Mouse (Mus musculus): ENCODE measurements around the gene Dnajb12.

Gene Dnajb12

GRCm38 (mm10) chr10:59879255-59880028 lies at the start of gene Dnajb12:
Gene Dnajb12 (plus strand): TSS chr10:59879556.
- DNase-seq (ENCODE audit: low read depth, low spot score) = peak; percentile 96

GRCm38 (mm10) chr10:59829886-59830285 lies 49.5 kb upstream of the Dnajb12 start:
- no peak for DNase-seq (ENCODE audit: low read depth, low spot score)

GRCm38 (mm10) chr10:59831950-59832349 lies 47.4 kb upstream of the Dnajb12 start:
- no peak for DNase-seq (ENCODE audit: low read depth, low spot score)

DNA sequence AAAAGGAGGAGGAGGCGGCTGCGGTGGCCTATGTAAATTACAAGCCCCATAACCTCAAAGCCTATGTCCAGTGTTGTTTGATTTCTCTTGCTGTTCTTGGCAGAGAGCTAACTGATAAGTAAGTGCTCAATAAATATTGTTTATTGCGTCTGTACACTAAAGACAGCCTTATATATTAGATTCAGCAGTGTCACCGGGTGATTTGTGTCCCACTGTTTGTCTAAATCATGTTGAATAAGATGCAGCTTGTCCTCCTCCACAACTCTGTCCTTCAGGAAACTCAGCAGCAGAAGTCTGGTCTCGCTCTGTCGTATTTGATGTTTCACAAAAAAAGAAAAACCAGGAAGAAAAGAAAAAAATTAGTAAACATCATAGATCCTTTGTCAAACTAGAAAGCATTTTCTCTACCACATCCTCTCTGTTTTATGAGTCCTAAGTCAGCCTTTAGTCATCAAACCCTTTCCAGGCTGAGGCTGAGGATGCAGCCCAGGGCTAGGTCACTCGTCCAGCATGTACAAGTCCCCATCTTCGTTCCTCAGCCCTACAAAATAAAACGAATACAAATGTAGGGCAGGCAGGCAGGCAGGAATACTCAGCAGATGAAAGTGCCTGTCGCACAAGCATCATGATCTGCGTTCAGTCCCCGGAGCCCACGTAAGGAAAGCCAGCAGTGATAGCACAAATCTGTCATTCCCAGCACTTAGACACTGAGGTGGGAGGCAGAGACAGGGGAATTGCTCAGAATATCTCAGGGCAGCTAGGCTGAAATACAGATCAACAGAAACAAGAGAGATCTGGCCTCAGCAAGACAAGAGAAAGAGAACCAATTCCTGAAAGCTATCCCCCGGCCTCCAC lies 43.8 kb upstream of the Dnajb12 start:
- no peak for DNase-seq (ENCODE audit: low read depth, low spot score)

DNA sequence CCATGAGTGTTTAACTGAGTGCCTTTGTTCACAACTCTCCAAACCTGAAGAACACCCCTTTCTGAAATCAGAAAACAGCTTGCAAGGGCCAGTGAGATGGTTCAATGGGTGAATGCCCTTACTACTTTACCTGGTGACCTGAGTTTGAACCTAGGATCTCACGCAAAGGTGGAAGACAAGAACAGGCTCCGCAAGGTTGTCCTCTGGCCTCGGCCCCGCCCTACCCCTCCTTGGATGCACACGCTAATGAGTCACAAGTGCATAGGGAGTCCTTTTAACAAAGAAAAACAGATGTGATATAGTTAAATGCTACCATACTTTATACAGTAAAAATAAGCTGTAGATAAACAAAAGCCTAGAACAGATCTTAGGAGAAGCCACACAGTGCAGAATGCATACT lies 41.9 kb upstream of the Dnajb12 start:
- no peak for DNase-seq (ENCODE audit: low read depth, low spot score)

DNA sequence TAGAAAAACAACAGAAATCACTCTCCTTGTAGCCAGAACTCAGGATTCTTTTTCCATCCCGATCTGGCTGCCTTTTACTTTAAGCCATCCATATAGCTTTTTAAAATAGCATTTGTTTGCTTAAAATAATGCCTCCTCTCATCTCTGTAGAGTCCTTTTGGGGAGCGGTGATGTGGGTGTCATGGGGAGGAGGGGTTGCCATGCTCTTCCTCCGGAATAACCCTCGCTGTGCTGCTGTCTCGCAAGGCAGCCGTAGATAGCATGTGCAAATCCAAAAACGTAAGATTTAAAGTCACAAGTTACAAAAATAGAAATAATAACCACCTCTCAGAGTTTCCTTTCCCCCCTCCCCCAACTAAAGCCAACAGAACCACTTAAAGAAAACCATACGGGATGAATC lies 37.9 kb upstream of the Dnajb12 start:
- DNase-seq (ENCODE audit: low read depth, low spot score) = no peak

DNA sequence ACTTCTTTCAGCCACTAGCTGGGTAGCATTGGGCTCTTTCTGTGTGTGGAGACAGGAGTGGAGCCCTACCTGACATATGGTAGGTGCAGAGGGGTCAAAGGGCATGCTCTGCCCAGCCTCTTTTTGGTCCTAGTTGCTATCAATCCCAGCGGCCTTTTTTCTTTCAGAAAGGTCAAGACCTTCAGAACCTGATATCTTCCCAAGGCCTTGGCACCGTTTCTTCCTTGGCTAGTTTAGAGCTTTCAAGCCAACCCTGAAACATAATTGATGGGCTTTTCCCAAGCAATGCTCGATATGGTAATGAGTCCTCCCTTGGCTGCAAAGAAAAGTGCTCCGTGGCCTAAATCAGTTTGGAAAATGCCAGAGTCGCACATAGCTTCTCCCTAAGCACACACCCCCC lies 36.2 kb upstream of the Dnajb12 start:
- no peak for DNase-seq (ENCODE audit: low read depth, low spot score)

GRCm38 (mm10) chr10:59844686-59845085 lies 34.7 kb upstream of the Dnajb12 start:
- no peak for DNase-seq (ENCODE audit: low read depth, low spot score)

GRCm38 (mm10) chr10:59846416-59846815 lies 32.9 kb upstream of the Dnajb12 start:
- DNase-seq (ENCODE audit: low read depth, low spot score) = no peak

GRCm38 (mm10) chr10:59848079-59848877 lies 31.1 kb upstream of the Dnajb12 start:
- DNase-seq (ENCODE audit: low read depth, low spot score) = no peak

GRCm38 (mm10) chr10:59848953-59849352 lies 30.4 kb upstream of the Dnajb12 start:
- DNase-seq (ENCODE audit: low read depth, low spot score) = no peak

DNA sequence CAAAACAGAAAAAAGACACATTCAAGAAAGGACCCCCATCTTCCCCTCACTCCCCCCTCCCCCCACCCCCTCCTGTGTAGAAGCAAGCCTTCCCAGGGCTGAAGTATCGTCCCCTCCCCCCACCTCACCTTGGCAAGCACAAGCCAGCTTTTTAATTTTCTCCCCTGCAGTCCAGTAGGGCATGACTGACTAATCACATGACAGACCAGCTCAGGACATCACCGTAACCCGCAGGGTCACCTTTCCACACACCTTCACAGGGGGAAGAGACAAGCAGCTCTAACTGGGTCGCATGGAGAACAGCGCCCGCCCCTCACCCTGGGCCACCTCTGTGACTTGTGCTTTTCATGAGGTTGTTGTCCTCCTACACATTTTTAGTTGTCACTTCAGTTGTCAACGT lies 30.0 kb upstream of the Dnajb12 start:
- no peak for DNase-seq (ENCODE audit: low read depth, low spot score)

GRCm38 (mm10) chr10:59857157-59857556 lies 22.2 kb upstream of the Dnajb12 start:
- no peak for DNase-seq (ENCODE audit: low read depth, low spot score)

- no peak for DNase-seq (ENCODE audit: low read depth, low spot score)
Observed at GRCm38 (mm10) chr10:59860684-59861083, 18.7 kb upstream of the Dnajb12 start.

DNA sequence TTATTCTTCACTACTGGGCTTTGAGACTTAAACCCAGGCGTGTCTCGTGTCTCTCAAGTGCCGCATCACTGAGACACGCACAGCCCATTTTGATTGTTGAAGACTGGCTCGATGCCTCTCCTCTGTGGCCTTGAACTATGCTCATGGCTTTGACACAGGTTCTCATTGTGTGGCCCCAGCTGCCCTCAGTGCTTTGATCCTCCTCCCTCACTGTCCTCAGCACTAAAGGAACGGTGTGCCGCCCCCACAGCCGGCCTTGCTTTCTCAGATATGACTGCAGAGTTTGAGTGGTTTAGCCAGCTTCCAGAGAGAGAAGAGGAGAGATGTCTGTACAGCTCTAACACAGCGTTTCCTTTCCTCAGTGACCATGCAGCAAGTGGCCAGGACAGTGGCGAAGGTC lies 18.2 kb upstream of the Dnajb12 start:
- DNase-seq (ENCODE audit: low read depth, low spot score) = no peak

- DNase-seq (ENCODE audit: low read depth, low spot score) = no peak
Observed at GRCm38 (mm10) chr10:59862816-59863440, 16.4 kb upstream of the Dnajb12 start.

- peak; percentile 14 for DNase-seq (ENCODE audit: low read depth, low spot score)
Observed at GRCm38 (mm10) chr10:59863620-59864019, 15.7 kb upstream of the Dnajb12 start.

DNA sequence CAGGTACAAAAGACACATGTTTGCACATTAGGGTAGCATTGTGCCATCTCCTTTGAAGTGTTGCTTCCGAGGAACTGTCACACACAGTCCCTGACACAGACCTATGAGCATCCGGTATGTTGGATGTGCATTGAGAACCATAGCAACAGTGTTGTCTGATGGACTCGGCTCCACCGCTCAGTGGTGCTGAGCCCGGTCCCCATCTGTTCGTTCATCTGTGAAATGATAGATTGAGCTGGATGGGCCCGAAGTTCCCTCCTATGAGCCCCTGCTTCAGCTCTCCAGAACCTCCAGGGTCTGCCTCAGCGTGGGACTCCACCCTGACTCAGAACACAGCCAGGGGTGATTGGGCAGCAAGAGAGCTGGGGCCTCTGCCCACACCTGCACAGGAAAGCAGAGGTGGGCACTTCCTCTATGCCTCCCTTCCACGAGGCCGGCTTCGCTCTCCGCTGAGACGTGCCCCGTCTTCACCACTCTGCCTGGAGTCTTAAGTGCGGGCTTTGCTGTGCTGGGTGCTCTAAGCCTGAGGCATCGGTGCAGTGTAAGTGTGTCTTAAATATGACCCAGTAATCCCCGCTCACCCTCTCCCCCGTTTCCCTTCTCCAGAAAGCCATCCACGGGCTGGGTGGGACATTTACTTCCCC lies 15.0 kb upstream of the Dnajb12 start:
- DNase-seq (ENCODE audit: low read depth, low spot score) = peak; percentile 75

GRCm38 (mm10) chr10:59864884-59865726 lies 14.3 kb upstream of the Dnajb12 start:
- peak; percentile 89 for DNase-seq (ENCODE audit: low read depth, low spot score)

DNA sequence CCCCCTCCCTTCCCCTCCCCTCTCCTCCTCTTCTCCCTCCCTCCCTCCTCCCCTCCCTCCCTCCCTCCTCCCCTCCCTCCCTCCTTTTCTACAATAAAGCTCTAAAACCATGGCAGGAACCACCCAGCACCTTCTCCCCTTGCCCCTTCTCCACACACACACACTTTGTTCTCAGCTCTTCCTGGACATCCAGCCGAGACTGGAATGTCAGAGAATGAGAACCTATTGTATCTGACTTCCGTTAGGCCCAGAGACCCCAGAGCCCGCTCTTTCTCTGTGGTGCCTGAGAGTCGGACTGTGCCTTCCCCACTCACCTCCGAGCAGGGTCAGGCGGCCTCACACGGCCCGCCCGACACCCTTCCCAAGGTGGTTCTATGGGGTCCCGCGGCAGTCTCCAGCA lies 11.1 kb upstream of the Dnajb12 start:
- DNase-seq (ENCODE audit: low read depth, low spot score) = no peak
